Mouse (Mus musculus) liver, embryonic 14.5 days (tissue): Measurements from ENCODE around the gene Cdc20b.

ENCODE experiments used
- CTCF ChIP-seq: IDR thresholded peaks from 2 replicates; pipeline ENCODE4 v1.5.1; 2016; ENCODE audit warnings: antibody characterized with exemption, low read depth, control low read depth
- EP300 ChIP-seq: IDR thresholded peaks from 2 replicates; pipeline ENCODE4 v1.6.1; 2016; ENCODE audit warnings: antibody characterized with exemption, low read depth

DNA sequence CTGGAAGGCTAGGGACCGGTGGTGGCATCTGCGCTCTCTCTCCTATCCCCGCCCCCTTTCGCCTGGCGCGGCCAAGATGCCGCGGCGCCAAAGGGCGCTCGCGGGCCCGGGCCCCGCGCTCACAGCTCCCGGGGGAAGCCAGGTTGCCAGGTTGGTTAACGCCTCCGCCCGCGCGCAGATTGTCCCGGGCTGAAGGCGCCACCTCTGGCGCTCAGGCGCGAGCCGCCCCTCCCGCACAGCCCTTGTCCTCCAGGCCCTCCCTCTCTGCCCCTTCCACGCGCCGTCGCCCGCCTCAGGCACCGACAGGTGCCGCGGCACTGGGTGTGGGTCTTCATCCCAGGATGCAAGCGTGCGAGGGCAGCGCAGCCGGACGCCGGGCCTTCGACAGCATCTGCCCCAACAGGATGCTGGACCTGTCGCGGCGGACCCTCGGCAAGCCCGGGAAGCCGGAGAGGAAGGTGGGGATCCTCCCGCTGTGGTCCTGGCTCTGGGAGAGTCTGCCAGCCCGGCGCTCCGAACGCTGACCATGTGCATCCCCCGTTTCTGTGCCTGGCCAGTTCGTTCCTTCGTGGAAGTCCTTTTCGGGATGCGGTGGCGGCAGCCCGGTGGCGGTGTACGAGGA is 41.3 kb upstream of the Cdc20b start, which contains the start of gene Mcidas:
- TF ChIP-seq CTCF (no peak), EP300 (no peak)
